Mouse (Mus musculus) right cerebral cortex, postnatal 4 days (tissue): ENCODE data around the gene 3100002H09Rik.

Experiments used
- DNase-seq: peaks from one replicate; pipeline ENCODE4 v3.0.0-alpha.2; 2022

3100002H09Rik gene

GRCm38 (mm10) chr4:124610703-124611102 lies at the start of gene 3100002H09Rik:
Gene 3100002H09Rik (minus strand): TSS chr4:124610803.
- no peak for DNase-seq

GRCm38 (mm10) chr4:124659251-124660217 lies 48.9 kb upstream of the 3100002H09Rik start:
- DNase-seq = no peak

GRCm38 (mm10) chr4:124658412-124658851 lies 47.8 kb upstream of the 3100002H09Rik start:
- no peak for DNase-seq

- DNase-seq = no peak
These were observed 47.2 kb upstream of the 3100002H09Rik start for GRCm38 (mm10) chr4:124657781-124658180.

GRCm38 (mm10) chr4:124656854-124657650 lies 46.4 kb upstream of the 3100002H09Rik start:
- DNase-seq = peak; percentile 90

GRCm38 (mm10) chr4:124656518-124656853 lies 45.9 kb upstream of the 3100002H09Rik start, which contains the start of gene Pou3f1:
Gene Pou3f1 (plus strand): TSS chr4:124656807.
- no peak for DNase-seq

GRCm38 (mm10) chr4:124652886-124653285 lies 42.3 kb upstream of the 3100002H09Rik start:
- DNase-seq = no peak

- DNase-seq = no peak
These were observed 37.3 kb upstream of the 3100002H09Rik start for GRCm38 (mm10) chr4:124647909-124648308.

GRCm38 (mm10) chr4:124646591-124646990 lies 36.0 kb upstream of the 3100002H09Rik start:
- no peak for DNase-seq

GRCm38 (mm10) chr4:124644974-124645433 lies 34.4 kb upstream of the 3100002H09Rik start:
- DNase-seq = no peak

- DNase-seq = no peak
These were observed 33.3 kb upstream of the 3100002H09Rik start for GRCm38 (mm10) chr4:124643859-124644258.

GRCm38 (mm10) chr4:124639715-124640114 lies 29.1 kb upstream of the 3100002H09Rik start:
- DNase-seq = no peak

GRCm38 (mm10) chr4:124633281-124633680 lies 22.7 kb upstream of the 3100002H09Rik start:
- DNase-seq = no peak

- DNase-seq = no peak
These were observed 22.3 kb upstream of the 3100002H09Rik start for GRCm38 (mm10) chr4:124632856-124633255.

- DNase-seq = no peak
These were observed 20.9 kb upstream of the 3100002H09Rik start for GRCm38 (mm10) chr4:124631456-124631855.

GRCm38 (mm10) chr4:124626836-124627235 lies 16.2 kb upstream of the 3100002H09Rik start:
- DNase-seq = no peak

GRCm38 (mm10) chr4:124624111-124624581 lies 13.5 kb upstream of the 3100002H09Rik start:
- DNase-seq = peak; percentile 22

GRCm38 (mm10) chr4:124622566-124622965 lies 12.0 kb upstream of the 3100002H09Rik start:
- DNase-seq = no peak

GRCm38 (mm10) chr4:124621406-124621805 lies 10.8 kb upstream of the 3100002H09Rik start:
- DNase-seq = no peak

GRCm38 (mm10) chr4:124618599-124618998 lies 8.0 kb upstream of the 3100002H09Rik start:
- DNase-seq = no peak

GRCm38 (mm10) chr4:124616636-124617035 lies 6.0 kb upstream of the 3100002H09Rik start:
- DNase-seq = no peak

- DNase-seq = no peak
These were observed 5.4 kb upstream of the 3100002H09Rik start for GRCm38 (mm10) chr4:124615986-124616385.

- no peak for DNase-seq
These were observed 4.9 kb upstream of the 3100002H09Rik start for GRCm38 (mm10) chr4:124615406-124615960.
